Mouse (Mus musculus) cerebellum, adult (tissue): ENCODE measurements around the gene Gm10803.
"Not testable (repeated sequence)": the region's sequence is repeated elsewhere in the genome, so short reads cannot be mapped to it uniquely, and the experiment has no call there.

ENCODE experiments used
- ATAC-seq: cut with Nextera tagmentation; 2 replicates; pipeline ENCODE4 v1.9.2; 2017; ENCODE audit warnings: mild to moderate bottlenecking, moderate library complexity, mixed read lengths; ENCODE audit not compliant: insufficient number of reproducible peaks, low FRiP score, low TSS enrichment

Gm10803 gene

GRCm38 (mm10) chr2:93560268-93560667, at the start of gene Gm10803:
Gm10803 (plus strand) TSS chr2:93560568.
- not testable (repeated sequence) for ATAC-seq

- ATAC-seq, result no peak
Measured at GRCm38 (mm10) chr2:93510839-93511238, 49.5 kb upstream of the Gm10803 start.

DNA sequence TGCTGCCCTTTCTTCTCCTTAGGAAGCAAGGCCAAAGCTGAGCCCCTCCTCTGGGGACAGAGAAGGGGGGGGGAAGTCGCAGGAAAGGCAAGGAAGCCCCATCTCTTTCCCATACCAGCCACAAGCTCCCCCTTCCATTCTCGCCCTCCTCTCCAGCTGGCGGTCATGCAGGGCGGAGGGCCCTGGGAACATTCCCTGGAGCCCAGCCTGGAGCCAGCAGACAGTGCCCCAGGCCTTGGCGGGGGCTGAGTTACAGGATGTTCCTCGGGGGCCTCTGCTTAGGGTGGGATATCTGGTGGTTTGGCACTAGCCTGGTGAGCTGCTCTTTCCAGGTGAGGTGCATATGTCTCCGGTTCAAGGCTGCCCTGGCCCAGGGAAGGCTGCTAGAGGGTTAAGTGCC, 48.2 kb upstream of the Gm10803 start:
- no peak for ATAC-seq

- ATAC-seq, result no peak
Measured at GRCm38 (mm10) chr2:93515246-93515645, 45.1 kb upstream of the Gm10803 start.

- ATAC-seq, result no peak
Measured at GRCm38 (mm10) chr2:93521042-93521441, 39.3 kb upstream of the Gm10803 start.

DNA sequence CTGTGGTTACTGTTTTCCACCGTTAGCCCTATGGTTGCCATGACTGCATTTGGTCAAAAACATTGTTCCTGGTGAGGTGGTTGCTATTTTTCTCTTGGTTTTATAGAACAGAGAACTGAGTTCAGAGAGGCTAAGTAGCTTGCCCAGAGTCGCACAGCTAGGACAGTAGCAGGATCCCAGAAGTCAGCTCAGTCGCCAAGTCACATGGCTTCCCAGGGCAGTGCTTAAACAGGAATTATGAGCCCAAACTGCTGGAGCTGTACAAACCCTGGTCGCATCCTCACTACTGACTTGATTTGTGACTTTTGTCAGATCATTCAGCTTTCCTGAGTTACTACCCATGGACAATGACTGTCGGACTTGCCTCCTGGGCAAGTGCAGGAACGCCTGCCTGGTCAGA, 38.8 kb upstream of the Gm10803 start:
- ATAC-seq, result no peak

DNA sequence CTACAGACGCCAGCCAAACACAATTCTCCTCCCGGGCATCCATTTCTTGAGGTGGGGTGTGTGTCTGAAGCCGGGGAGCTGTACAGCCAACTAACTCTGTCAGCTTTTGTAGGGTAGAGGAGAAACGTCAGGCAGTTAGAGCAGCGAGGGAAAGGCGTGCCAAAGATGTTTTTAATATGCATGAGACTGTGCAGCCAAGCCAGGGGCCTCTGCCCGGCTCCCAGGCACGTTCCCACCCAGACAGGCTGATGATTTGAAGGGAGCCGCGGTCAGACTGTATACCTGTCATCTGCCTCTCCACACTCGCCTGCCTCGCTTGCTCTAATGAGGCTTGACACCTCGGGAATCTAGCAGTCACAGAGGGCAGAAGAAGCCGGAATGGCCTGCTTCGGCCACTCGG, 38.4 kb upstream of the Gm10803 start:
- no peak for ATAC-seq

DNA sequence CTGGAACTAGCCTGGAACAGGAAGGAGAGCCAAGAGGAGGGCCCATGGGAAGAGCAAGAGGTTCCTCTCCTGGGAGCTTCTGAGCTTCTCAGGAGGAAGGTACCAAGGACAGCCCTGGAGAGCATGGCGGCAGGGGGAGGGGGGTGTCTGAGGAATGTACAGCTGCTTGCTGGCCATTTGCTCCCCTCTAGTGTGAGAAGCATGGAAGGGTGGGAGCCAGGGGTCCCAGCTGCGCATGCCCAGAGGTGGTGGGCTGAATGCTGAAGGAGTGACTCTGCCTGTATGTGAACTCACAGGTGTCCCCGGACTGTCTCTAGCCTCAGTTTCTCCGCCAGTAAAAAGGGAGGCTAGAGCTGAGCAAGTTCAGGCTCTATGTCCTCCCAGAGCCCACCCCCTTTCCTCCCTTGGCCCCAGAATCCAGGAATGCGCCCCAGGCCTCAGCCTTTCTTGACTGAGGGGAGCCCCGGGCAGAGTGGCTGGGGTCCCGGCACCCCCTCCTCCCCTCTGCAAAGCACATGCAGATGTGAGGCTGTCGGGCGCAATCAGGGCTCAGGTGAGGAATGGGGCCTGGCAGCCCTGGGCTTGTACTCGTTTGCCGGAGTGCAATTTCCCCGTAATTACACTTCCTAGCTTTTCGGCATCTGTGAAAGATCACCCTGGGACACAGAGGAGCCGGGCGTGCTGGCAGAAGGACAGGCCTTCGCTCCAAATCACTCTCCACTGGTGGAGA, 35.2 kb upstream of the Gm10803 start:
- no peak for ATAC-seq

GRCm38 (mm10) chr2:93529602-93530001, 30.8 kb upstream of the Gm10803 start:
- no peak for ATAC-seq

DNA sequence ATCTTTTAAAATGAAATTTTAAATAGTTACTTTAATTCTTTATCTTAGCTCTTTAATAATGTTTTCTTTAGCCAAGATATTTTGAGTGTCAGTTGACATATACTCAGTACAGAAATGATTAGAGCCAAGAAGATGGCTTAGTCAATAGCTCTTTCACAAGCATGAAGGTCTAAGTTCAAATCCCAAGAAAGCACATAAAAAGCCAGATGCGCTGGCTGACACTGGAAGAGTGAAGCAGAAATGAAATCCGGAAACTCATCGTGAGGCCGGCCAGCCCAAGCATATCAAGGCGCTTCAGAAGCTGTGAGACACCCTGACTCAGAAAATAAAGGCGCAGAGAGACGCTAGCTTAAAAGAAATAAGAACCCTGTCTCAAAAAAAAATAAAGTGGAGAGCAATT, 26.5 kb upstream of the Gm10803 start:
- ATAC-seq, result no peak

DNA sequence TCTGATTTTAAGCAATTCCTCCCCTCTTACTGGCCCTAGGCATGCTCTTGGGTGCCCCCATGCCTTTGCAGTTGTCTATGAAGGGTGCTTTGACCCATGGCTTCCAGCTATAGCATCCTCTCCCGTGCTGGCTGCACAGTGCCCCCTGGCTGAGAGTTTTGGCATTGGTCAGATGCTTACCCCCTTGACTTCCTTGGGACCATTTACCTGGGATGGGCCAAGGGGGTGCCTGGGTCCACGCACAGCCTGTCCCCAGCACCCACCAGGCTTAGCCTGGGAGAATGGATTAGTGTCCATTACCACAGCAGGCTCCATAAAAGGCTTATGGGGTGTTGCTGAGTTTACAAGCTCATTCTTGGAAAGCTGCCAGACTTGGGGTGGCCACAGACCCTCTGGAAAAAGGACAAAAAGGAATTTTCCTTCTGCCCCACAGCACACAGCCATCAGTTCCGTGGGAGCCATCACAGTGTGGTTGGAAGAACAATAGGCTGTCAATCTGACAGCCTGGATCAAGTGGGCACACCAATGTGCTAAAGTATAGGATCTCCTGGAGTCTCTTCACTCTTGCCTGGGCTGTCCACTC, 22.9 kb upstream of the Gm10803 start:
- ATAC-seq, result no peak

DNA sequence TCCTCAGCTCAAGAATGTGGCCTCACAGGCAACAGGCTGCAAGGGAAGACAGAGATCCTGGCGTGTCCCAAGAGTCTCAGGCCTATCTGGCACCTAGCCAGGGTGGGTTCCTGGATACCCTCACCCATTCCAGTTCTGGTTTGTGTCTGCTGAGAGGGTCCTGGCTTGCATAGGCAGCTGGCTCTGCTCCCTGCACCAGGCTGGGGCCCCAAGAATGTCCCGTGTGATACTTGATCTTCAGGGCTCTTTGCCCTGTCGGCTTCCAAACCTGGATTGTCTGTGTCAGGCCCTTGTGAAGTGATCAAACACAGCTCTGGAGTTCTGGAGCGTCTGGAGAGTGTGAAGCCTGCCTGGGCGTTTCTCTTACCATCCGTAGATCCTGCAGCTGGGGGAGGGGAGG, 22.2 kb upstream of the Gm10803 start:
- ATAC-seq, result no peak

GRCm38 (mm10) chr2:93541771-93542170, 18.6 kb upstream of the Gm10803 start:
- no peak for ATAC-seq

DNA sequence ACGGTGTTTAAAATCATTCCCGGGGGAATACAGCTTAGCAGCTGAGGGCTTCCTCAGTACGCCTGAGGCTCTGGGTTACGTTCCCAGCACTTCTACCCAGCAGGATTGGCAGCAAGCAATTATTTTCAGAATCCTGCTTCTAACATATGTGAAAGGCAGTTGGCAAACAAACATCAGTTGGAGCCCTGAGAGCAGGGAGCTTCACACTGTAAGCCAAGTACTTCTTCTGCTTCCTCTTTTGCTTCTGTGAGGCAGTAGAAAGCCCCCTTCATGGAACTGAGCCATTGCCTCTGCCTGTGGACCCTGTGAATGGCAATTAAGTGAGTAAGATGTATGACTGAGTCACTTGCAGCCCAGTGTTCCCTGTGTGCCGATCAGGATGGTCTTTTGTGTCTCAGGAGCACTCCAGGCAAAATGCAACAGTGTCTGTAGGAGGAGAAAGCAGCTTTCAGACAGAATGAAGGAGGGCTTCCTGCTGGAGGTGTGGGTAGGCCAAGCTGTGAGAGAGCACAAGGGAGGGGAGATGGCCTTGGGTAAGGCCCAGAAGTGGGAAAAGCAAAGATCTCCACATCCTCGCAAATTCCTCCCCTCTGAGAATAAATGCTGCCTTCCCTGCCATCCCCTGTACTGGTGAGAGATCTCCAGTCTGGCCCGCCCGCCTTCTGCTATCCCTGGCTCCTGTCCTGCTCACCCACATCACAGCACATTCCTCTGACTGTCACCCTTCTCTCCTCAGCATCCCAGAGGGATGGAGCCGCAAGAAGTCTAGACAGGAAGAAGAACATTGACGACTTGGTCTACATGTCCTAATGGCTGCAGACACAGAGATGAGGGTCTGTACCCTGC, 7.5 kb upstream of the Gm10803 start:
- ATAC-seq, result no peak

DNA sequence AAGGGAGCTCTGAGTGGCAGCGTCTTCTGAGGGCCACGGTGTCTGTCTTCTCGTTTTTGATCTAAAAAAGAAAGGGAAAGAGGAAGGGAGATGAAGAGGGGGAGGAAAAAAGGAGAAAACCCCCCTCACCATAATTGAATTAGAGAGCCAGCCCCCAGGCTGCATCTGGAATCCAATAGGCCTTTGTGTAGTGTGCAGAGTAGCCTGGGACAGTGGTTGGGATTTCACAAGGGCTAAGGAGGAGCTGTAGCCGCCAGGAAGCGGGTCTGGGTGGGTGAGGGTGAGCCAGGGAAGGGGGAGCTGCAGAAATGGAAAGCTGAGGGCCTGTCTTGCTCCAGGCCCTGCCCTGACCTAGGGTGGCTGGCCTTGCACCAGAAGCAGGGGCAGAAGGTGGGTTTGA, 6.5 kb upstream of the Gm10803 start:
- no peak for ATAC-seq

GRCm38 (mm10) chr2:93565647-93566046, 5.3 kb downstream of the Gm10803 start:
- ATAC-seq, result no peak

GRCm38 (mm10) chr2:93567675-93568074, 7.3 kb downstream of the Gm10803 start:
- no peak for ATAC-seq

- ATAC-seq, result no peak
Measured at GRCm38 (mm10) chr2:93572565-93572964, 12.2 kb downstream of the Gm10803 start.

GRCm38 (mm10) chr2:93581271-93581670, 20.9 kb downstream of the Gm10803 start:
- ATAC-seq, result no peak

DNA sequence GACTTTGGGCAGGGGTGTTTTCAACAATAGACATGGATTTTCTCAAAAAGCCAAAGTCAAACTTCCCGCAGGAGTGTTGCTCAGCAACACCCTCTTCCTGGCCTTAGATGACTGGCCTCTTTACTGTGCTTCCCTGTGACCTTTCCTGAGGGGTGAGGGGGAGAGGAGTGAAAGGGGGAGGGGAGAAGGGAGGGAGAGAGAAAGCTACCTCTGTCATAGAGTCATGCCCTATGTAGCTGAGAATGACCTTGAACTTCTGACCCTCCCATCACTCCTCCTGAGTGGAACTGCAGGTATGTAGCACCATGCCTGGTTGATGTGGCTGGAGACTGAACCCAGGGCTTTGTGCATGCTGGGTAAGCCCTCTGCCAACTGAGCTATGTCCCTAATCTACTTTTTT, 25.5 kb downstream of the Gm10803 start:
- ATAC-seq, result no peak

DNA sequence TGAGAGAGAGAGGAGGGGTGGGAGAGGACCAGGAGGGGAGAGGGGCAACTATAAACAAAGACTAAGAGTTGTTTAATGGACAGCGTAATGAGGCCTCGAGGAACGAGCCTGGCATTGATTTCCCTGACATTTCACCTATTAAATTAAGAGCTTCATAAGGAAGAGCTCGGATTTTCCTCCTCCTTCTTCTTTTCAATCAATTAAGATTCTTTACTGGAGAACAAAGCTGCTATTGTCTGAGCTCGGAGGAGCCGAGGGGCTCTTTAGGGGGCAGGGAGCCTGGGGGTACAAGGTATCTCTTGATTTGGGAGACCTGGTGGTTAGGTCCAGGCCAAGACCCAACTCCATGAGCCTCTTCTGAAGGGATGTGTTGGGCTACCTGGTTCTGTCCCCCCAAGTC, 27.1 kb downstream of the Gm10803 start:
- ATAC-seq, result no peak
